Mouse (Mus musculus) cortical plate, adult 2 months (tissue): ENCODE data around the gene Il20rb.

Source experiments
- CTCF ChIP-seq: fragments of 200-500 bp; IDR thresholded peaks from 2 replicates; pipeline ENCODE4 v1.5.1; 2011; ENCODE audit warnings: mild to moderate bottlenecking, control low read depth, low read length; ENCODE audit not compliant: insufficient read depth; ENCODE audit errors: extremely low read depth
- POLR2A ChIP-seq: fragments of 200-500 bp; IDR thresholded peaks from 2 replicates; pipeline ENCODE4 v1.6.1; 2011; ENCODE audit warnings: mild to moderate bottlenecking, low read length, control low read depth; ENCODE audit not compliant: insufficient read depth; ENCODE audit errors: extremely low read depth

GRCm38 (mm10) chr9:100467653-100468052, 18.9 kb downstream of the Il20rb start:
- no peak for TF ChIP-seq POLR2A
- no peak for TF ChIP-seq CTCF
